Mouse (Mus musculus) testis, adult 2 months (tissue): ENCODE measurements around the gene Zfp523.

Experiments
- CTCF ChIP-seq: fragments of 200-500 bp; IDR thresholded peaks from 2 replicates; pipeline ENCODE4 v1.5.1; 2012; ENCODE audit warnings: low read depth, mild to moderate bottlenecking, inconsistent platforms, low read length, moderate library complexity; ENCODE audit not compliant: control insufficient read depth, insufficient read depth, insufficient replicate concordance
- POLR2A ChIP-seq: fragments of 200-500 bp; IDR thresholded peaks from 2 replicates; pipeline ENCODE4 v1.6.1; 2012; ENCODE audit warnings: low read depth, mild to moderate bottlenecking, inconsistent platforms, low read length, moderate library complexity; ENCODE audit not compliant: control insufficient read depth

- TF ChIP-seq POLR2A (no peak), CTCF (no peak)
Measured at GRCm38 (mm10) chr17:28216791-28217190, 39.9 kb downstream of the Zfp523 start.
